Mouse (Mus musculus) MEL-GATA-1-ER (cell line): ENCODE data around the gene Phf21a.

Experiments used
- DNase-seq: peaks from one replicate; pipeline ENCODE4 v3.0.0-alpha.2; 2012; ENCODE audit warnings: low read depth; ENCODE audit errors: extremely low read depth

Gene Phf21a

DNA sequence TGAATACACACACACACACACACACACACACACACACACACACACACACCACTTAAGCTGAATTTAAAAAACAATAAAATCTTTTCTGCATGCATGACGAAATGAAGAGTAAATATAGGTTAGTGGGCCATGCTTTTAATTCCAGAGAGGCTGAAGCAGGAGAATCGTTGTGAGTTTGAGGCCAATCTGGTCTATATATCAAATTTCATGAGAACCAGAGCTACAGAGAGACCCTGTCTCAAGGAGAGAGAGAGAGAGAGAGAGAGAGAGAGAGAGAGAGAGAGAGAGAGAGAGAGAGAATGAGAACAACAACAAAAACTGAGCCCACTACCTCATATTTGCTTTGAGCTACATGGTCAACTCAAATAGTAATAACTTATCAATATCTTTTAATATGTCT lies at the start of gene Phf21a:
Gene Phf21a (plus strand): TSS at position 301 of the 400 bp plus-strand sequence.
- DNase-seq, result no peak

- no peak for DNase-seq
Observed at GRCm38 (mm10) chr2:92043285-92043684, 49.6 kb upstream of the Phf21a start.

GRCm38 (mm10) chr2:92047601-92048000 lies 45.3 kb upstream of the Phf21a start:
- no peak for DNase-seq

GRCm38 (mm10) chr2:92048034-92048690 lies 44.8 kb upstream of the Phf21a start:
- no peak for DNase-seq

DNA sequence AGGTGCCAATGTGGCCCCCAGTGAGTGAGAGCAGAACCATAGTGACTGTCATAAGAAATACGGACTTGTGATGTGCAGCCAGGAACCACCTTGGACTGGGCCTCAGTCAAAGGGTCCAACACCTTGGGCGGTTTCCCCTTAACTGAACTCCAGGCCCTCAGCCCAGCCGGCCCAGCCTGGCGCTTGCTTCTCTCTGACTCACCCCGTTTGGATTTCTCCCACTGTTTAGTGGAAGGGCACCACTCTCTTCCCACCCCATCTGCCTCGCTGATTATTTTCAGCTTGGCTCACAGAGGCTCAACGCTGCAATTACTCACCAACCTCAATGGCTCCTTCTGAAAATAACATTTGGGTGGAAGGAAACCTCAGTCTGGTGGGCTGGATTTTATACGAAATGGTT lies 40.7 kb upstream of the Phf21a start:
- no peak for DNase-seq

DNA sequence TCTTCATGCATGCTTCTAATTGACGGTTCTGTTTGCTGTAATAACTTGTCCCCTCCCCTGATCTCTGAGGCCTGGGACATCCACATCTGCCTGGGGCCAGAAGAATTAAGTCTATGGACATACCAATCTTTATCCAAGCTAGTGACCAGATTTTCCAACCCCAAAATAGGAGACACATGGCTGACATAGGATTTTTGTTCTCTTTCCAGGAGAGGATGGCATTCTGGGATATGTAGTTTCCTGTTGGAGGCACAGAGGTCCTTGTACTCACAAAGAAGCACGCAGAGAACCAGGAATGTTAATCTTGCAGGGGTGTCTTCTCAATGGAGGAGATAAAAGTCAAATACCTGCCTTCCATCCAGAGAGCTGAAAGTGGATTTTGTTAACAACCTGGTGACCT lies 40.2 kb upstream of the Phf21a start:
- DNase-seq, result no peak

DNA sequence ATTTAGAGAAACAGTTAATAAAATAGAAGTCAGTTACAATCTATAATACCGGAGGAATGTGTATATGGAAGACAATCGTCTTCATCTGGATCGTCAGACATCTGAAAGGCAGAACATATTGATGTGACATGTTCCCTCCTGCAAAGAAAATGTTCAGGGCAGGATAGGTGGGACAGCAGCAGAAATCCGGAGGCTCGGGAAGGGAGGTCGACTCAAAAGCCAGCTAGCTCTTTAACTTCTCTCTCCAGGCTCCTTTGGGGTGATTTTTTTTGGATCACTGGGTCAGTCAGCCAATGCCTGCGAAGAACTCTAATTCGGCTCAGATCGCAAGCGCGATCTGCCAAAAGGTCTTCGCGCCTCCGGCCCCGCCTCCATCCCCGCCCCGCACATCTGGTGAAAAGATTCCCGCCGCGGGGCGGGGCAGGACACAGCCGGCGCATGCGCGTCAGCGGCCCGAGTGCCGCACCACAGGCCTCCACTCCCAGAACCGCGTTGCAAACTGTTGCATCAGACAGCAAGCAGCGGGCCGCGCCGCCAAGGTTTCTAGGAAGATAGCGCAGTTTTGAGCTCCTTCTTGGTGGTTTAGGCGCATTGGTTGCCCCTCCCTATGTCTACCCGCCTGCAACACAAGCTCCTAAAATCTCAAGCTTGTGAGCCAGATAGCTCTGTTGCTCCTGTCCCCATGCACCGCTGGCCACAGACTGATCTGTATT lies 37.7 kb upstream of the Phf21a start:
- DNase-seq, result peak; percentile 93

DNA sequence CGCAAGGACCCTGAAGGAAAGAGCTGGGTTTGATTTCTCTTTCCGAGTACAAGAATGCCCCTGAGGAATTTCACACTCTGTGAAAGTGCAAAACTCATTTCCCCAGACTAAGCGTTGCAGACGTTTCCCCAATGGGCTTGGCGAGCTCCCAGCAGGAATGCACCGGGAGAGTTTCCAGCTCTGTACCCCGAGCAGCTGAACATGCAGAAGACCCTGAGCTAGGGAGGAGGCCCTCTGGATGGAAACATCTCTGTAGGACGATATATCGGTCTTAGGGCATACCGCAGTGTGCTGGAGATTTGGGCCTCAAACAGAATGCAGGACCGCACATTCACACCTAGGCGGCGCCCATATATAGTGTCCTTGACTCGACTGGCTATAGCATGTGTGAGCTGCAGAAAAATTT lies 37.1 kb upstream of the Phf21a start:
- DNase-seq, result peak; percentile 71

GRCm38 (mm10) chr2:92056760-92057159 lies 36.2 kb upstream of the Phf21a start:
- DNase-seq, result no peak

GRCm38 (mm10) chr2:92058469-92058868 lies 34.4 kb upstream of the Phf21a start:
- DNase-seq, result peak; percentile 58

- DNase-seq, result peak; percentile 24
Observed at GRCm38 (mm10) chr2:92058936-92059335, 34.0 kb upstream of the Phf21a start.

- DNase-seq, result peak; percentile 16
Observed at GRCm38 (mm10) chr2:92059481-92060220, 33.3 kb upstream of the Phf21a start.

DNA sequence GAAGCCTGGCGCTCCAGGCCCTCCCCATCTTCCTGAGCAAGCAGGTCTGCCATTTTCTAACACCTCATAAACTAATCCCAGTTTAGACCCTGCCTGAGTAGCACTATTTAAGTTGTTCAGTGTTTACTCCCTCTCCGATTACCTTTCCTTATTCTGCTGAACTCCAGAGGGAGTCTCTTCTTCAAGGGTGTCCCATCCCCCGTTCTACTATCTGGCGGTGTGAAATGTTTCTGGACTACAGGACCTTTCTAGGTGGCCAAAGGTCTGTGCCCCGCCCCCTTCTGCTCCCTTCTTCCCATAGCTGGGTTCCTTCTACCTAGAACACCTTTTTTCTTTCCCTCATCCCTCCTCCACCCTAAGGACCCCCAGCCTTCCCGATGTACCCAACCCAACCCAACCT lies 32.6 kb upstream of the Phf21a start:
- DNase-seq, result no peak

DNA sequence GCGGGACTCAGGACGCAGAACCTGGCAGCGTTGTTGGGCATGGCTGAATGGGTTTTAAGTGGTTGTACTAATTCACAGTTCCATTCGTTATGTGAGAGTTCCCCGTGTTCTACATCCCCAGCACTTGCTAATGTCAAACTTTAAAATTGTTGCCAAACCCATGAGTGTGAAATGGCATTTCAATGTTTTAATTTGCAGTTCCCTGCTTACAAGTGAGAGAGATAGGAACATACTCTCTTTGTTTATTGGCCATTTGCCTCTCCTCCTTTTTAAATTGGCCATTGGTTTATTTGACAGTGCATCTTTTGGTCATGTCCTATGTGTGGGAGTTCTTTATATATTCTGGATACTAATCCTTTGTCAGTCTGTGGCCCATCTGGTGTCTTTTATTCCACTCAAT lies 31.6 kb upstream of the Phf21a start:
- DNase-seq, result no peak

DNA sequence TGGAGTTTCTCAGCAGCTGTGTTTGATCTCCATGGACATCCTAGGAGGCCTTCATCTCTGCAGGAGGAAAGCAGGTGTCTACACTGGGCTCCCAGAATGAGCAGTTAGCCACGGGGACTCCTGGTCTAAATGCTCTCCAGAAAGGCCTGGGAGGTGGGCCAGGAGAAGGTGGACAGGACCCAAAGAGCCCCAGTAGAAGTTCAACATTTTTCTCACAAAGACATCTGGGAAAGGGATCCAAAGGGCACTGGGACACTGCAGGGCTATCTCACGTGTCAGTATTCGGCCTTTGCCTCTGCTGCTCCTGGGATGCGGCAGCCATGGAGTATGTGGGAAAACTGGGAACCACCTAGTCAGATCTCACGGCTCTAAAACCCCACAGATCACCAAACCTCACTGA lies 29.8 kb upstream of the Phf21a start:
- DNase-seq, result no peak

DNA sequence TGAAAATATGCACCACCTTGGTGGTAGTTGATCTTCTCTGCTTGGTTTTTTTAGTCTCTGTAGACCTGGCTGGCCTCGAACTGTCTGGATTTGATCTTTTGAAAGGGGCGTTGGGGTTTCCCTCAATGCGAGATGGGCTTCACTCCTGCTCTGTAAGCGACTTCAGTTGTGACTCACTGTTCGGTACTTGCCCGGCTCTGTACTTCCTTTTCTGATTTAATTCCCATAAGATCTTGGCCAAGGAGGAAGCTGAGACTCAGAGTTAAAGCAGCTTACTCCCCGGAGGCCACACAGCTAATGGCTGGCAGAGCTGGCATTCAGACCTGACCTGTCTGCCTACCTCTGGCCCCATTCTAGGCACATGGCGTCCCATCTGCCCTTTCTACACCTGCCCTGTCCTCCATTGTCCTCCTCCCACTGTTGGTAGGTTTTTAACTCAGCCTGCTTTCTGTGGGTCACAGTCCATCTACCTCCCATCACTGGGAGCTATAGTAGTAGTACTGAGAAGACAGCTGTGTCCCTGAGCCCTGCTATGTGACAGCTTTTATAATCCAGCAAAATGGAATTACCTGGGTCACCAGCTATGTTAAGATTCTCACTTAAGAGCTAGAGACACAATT lies 27.5 kb upstream of the Phf21a start:
- DNase-seq, result peak; percentile 17

GRCm38 (mm10) chr2:92065938-92066337 lies 27.0 kb upstream of the Phf21a start:
- DNase-seq, result no peak

DNA sequence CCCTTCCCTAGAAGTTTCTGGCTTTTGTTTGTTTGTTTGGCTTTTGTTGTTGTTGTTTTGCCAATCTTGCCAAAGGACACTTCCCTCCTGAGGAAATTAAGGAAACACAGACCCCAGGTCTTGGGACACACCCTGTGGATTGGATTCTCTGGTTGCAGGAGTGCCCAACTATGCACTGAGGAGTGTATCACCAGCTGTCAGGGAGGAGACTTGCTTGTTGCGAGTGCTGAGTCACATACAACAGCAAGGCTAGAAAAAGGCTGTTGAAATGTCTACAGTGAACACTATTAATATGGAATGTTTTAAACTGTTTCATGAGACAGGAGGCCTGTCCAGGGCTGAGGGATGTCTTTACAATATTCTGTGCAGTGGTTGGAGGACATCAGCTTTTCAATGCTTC lies 26.0 kb upstream of the Phf21a start:
- DNase-seq, result no peak

DNA sequence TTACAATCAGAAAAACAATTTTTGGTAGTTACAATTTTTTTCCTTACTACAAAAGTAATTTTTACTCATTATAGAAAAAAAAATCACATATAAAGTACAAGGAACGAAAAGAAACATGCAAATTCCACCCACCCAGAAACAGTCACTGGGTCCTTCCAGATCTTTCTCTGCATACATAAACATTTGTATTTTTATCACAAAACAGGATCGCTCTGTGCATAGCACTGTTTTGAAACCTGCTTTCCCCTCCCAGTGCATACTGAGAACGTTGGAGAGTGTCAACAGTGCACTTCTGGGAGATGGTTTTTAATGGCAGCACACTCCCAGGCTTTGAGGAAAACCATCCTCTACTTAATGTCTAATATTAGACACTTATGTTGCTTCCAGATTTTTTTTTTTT lies 25.3 kb upstream of the Phf21a start:
- no peak for DNase-seq

DNA sequence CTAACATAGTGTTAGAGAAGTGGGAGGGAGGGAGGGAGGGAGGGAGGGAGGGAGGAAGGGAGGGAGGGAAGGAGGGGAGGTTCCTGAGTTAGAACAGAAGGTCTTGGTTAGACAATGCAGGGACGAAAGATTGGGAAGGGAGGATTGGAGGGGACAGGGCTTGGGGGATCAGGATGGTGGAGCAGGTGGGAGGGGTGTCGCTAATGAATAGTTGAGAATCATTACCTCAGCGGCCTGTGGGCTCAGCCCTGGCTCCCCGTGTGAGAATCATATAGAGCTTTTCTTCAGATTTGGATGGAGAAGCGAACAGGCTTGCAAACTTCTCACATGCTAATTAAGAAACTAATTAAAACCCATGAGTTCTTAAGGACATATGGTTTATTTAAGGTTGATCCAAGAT lies 23.3 kb upstream of the Phf21a start:
- no peak for DNase-seq

DNA sequence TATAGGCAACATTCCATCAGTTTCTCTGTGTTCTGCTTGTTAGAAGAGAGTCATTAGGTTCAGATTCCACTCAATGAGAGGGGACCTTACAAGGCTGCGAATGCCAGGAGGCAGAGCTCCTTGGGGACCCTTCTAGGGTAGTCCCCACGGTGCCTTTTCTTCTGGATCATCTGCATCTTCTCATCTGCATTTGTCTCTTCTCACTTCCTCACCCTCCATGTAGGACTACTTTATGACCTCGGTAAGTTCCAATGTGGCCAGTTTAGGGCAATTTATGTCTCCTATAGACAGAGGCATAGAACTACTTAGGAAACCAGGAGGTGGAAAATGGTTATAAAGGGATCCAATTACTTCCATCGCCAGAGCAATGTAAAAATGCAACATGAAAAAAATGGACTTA lies 21.8 kb upstream of the Phf21a start:
- no peak for DNase-seq

GRCm38 (mm10) chr2:92076086-92076692 lies 16.7 kb upstream of the Phf21a start:
- DNase-seq, result no peak
